Mouse (Mus musculus) embryo, embryonic 10.5 days (tissue): ENCODE measurements around the gene Nav3.

ENCODE experiments used
- DNase-seq: peaks from one replicate; pipeline ENCODE4 v3.0.0-alpha.2; 2015; ENCODE audit warnings: low spot score

Nav3 gene

GRCm38 (mm10) chr10:110192026-110192805, 263.8 kb downstream of the Nav3 start:
- no peak for DNase-seq

- no peak for DNase-seq
Measured at GRCm38 (mm10) chr10:110186242-110186641, 269.8 kb downstream of the Nav3 start.

GRCm38 (mm10) chr10:110175874-110176273, 280.1 kb downstream of the Nav3 start:
- DNase-seq, result no peak

- no peak for DNase-seq
Measured at GRCm38 (mm10) chr10:110169416-110169815, 286.6 kb downstream of the Nav3 start.

GRCm38 (mm10) chr10:110168892-110169291, 287.1 kb downstream of the Nav3 start:
- no peak for DNase-seq

GRCm38 (mm10) chr10:110162596-110162995, 293.4 kb downstream of the Nav3 start:
- DNase-seq, result no peak

- DNase-seq, result peak; percentile 5
Measured at GRCm38 (mm10) chr10:110160894-110161293, 295.1 kb downstream of the Nav3 start.

- DNase-seq, result no peak
Measured at GRCm38 (mm10) chr10:110159548-110159947, 296.5 kb downstream of the Nav3 start.

- no peak for DNase-seq
Measured at GRCm38 (mm10) chr10:110158122-110158521, 297.9 kb downstream of the Nav3 start.

- no peak for DNase-seq
Measured at GRCm38 (mm10) chr10:110156412-110156811, 299.6 kb downstream of the Nav3 start.

GRCm38 (mm10) chr10:110155494-110155893, 300.5 kb downstream of the Nav3 start:
- no peak for DNase-seq

- DNase-seq, result no peak
Measured at GRCm38 (mm10) chr10:110154873-110155237, 301.1 kb downstream of the Nav3 start.

GRCm38 (mm10) chr10:110154001-110154872, 301.8 kb downstream of the Nav3 start:
- DNase-seq, result no peak

GRCm38 (mm10) chr10:110120572-110120971, 335.4 kb downstream of the Nav3 start:
- no peak for DNase-seq

- DNase-seq, result no peak
Measured at GRCm38 (mm10) chr10:110117341-110117740, 338.7 kb downstream of the Nav3 start.

GRCm38 (mm10) chr10:110112669-110113458, 343.1 kb downstream of the Nav3 start:
- peak; percentile 29 for DNase-seq

- no peak for DNase-seq
Measured at GRCm38 (mm10) chr10:110103255-110103654, 352.7 kb downstream of the Nav3 start.

GRCm38 (mm10) chr10:110102231-110102630, 353.8 kb downstream of the Nav3 start:
- DNase-seq, result peak; percentile 24

- DNase-seq, result no peak
Measured at GRCm38 (mm10) chr10:110094433-110094832, 361.6 kb downstream of the Nav3 start.

- no peak for DNase-seq
Measured at GRCm38 (mm10) chr10:110088444-110089061, 367.5 kb downstream of the Nav3 start.

GRCm38 (mm10) chr10:110085903-110086302, 370.1 kb downstream of the Nav3 start:
- no peak for DNase-seq

- DNase-seq, result peak; percentile 81
Measured at GRCm38 (mm10) chr10:110085156-110085555, 370.8 kb downstream of the Nav3 start.
